10 mouse cellular contexts compared by ENCODE assay signal in the genomic region with DNA sequence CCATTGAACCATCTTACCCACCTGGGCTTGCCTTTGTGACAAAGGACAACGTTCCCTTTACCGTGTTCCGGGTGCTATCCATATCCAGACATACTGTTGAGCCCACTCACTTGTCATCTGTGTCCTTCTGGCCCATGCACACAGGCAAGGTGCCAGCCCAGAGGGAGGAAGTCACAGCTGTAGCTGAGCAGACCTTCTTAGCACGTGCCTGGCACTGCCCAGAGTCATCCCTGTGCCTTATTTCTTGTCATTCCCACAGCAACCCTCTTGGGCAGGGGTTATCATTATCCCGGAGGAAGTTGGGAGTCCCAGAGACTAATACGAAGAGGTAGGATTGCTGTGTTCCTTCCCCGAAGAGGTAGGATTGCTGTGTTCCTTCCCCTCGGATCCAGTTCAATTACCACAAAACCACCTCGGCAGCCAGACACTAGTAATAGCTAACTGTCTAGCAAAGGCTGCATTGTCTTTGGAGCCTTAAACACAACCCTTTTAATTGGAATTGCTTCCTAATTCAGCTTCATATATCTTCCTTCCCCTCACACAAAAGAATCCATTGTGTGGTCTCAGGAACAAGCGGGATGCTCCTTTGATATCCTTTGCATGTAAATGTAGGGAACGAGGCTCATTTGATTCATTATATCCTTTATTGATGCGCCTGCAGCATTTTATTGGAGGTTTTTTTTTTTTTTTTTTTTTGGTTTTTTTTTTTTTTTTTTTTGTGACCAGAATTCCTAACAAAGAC. TPM values are rescaled to one million over a fixed set of nuclear protein-coding genes. Genes with fewer than 3 reads are reported as not detected.
DNase-seq lines count a peak whose midpoint lies in the region; ATAC-seq lines count a peak whose summit lies in the region.
"Had no signal": no experiment of that assay in that cellular context is flagged by ENCODE, and none has a peak within 500 bp of the region (broad histone marks: within the 10 kb centered on the region; RNA-seq: fewer than 3 reads in every experiment).

No protein-coding gene starts in this region.

- 0 out of 2 replicates have a peak overlapping the region, but pooled peaks have one; percentile 34 for H3K9ac ChIP-seq in forebrain, embryonic 13.5 days
- H3K9ac ChIP-seq in forebrain, embryonic 11.5 days (ENCODE audit: low read length) = no peak overlapping the region
- no peak overlapping the region for H3K9ac ChIP-seq in midbrain, embryonic 13.5 days (replicated peaks)
- H3K9ac ChIP-seq: liver, embryonic 14.5 days had no signal

- no peak overlapping the region for H3K4me3 ChIP-seq in forebrain, embryonic 13.5 days
- no peak overlapping the region for H3K4me3 ChIP-seq in forebrain, embryonic 11.5 days (ENCODE audit: low read depth, low read length)
- H3K4me3 ChIP-seq in midbrain, embryonic 13.5 days (replicated peaks) = no peak overlapping the region
- H3K4me3 ChIP-seq: megakaryocyte, embryonic 14.5 days had no signal

- no peak overlapping the region for H3K4me2 ChIP-seq in forebrain, embryonic 13.5 days
- H3K4me2 ChIP-seq in forebrain, embryonic 11.5 days (ENCODE audit: low read depth, low read length, severe bottlenecking) = no peak overlapping the region
- no peak overlapping the region for H3K4me2 ChIP-seq in midbrain, embryonic 13.5 days (replicated peaks)

- DNase-seq in forebrain, embryonic 11.5 days (ENCODE audit: low spot score) = no peak
- peak; percentile 48 for DNase-seq in testis, postnatal 10 days (ENCODE audit: low spot score)
- no peak for DNase-seq in testis, postnatal 14 days (ENCODE audit: low spot score)
- no peak for DNase-seq in lung, adult 18-20 months
- DNase-seq in kidney, adult 8-10 months = no peak

- peak; percentile 62; the same call in 1 of the 2 replicates for ATAC-seq in forebrain, embryonic 13.5 days
- no peak for ATAC-seq in forebrain, embryonic 11.5 days (replicated peaks; ENCODE audit: low FRiP score)
- ATAC-seq in midbrain, embryonic 13.5 days = peak; percentile 48; the same call in 1 of the 2 replicates
- ATAC-seq in erythroblast, adult 5-6 weeks (replicated peaks; ENCODE audit: low FRiP score, poor library complexity, severe bottlenecking) = no peak

- peaks cover 16% of the 10 kb centered on the region for H3K4me1 ChIP-seq in forebrain, embryonic 13.5 days
- no peaks in the 10 kb centered on the region for H3K4me1 ChIP-seq in forebrain, embryonic 11.5 days (replicated peaks; ENCODE audit: control insufficient read depth, insufficient read depth, low read length)
- H3K4me1 ChIP-seq in midbrain, embryonic 13.5 days (replicated peaks) = peaks cover 8% of the 10 kb centered on the region; the same call in 1 of the 2 replicates
- H3K4me1 ChIP-seq: megakaryocyte, embryonic 14.5 days had no signal

- no peaks in the 10 kb centered on the region for H3K36me3 ChIP-seq in forebrain, embryonic 13.5 days (ENCODE audit: poor library complexity, severe bottlenecking)
- H3K36me3 ChIP-seq in forebrain, embryonic 11.5 days (ENCODE audit: control insufficient read depth, insufficient read depth, low read length) = no peaks in the 10 kb centered on the region
- no peaks in the 10 kb centered on the region for H3K36me3 ChIP-seq in midbrain, embryonic 13.5 days

- no peaks in the 10 kb centered on the region for H3K9me3 ChIP-seq in forebrain, embryonic 13.5 days (replicated peaks)
- H3K9me3 ChIP-seq in forebrain, embryonic 11.5 days (ENCODE audit: control insufficient read depth, low read length) = no peaks in the 10 kb centered on the region; the same call in 1 of the 2 replicates
- no peaks in the 10 kb centered on the region for H3K9me3 ChIP-seq in midbrain, embryonic 13.5 days

- peak overlapping the region; percentile 54 for H3K27ac ChIP-seq in forebrain, embryonic 13.5 days
- no peak overlapping the region for H3K27ac ChIP-seq in forebrain, embryonic 11.5 days (ENCODE audit: low read depth, low read length)
- H3K27ac ChIP-seq in midbrain, embryonic 13.5 days = peak overlapping the region; percentile 62
- H3K27ac ChIP-seq: liver, embryonic 14.5 days had no signal

- WGBS in forebrain, embryonic 13.5 days = 34% methylated on average over 12 of the region's 12 CpGs
- 56% methylated on average over 12 of the region's 12 CpGs for WGBS in forebrain, embryonic 11.5 days
- 53% methylated on average over 12 of the region's 12 CpGs for WGBS in midbrain, embryonic 13.5 days

- H3K27me3 ChIP-seq in forebrain, embryonic 13.5 days = no peaks in the 10 kb centered on the region
- H3K27me3 ChIP-seq in forebrain, embryonic 11.5 days (ENCODE audit: control insufficient read depth, insufficient read depth, low read length) = no peaks in the 10 kb centered on the region
- no peaks in the 10 kb centered on the region for H3K27me3 ChIP-seq in midbrain, embryonic 13.5 days

RNA-seq across cellular contexts. Expression of a gene that starts 30.0 kb away (rescaled TPM):
- polyA plus RNA-seq in forebrain, embryonic 13.5 days (2015; fragmentation: Nextera tagmentation; extraction: Ambion mirVana) = 22.4 and 26.0 TPM in 2 replicates
- 11.0 and 13.1 TPM in 2 replicates for polyA plus RNA-seq in forebrain, embryonic 11.5 days (2014; fragmentation: Nextera tagmentation; extraction: Ambion mirVana)
- polyA plus RNA-seq in midbrain, embryonic 13.5 days (2015; fragmentation: Nextera tagmentation; extraction: Ambion mirVana) = 24.2 and 30.5 TPM in 2 replicates
- not detected in 2 replicates for total RNA-seq in erythroblast, adult 5-6 weeks (2015; ENCODE audit: low replicate concordance)
- not detected in 2 replicates for total RNA-seq in erythroblast, adult 5-6 weeks (2017; ENCODE audit: low replicate concordance)

Comparison
In these comparisons a context has a peak if more than half of its experiments do, and no peak if none do; other contexts are left out.
1. ATAC-seq: peak in forebrain, embryonic 13.5 days (single experiment) and midbrain, embryonic 13.5 days (single experiment); none in forebrain, embryonic 11.5 days (single experiment) and erythroblast, adult 5-6 weeks (single experiment).